ENCODE assay signal across 9 mouse cellular contexts in the genomic region with DNA sequence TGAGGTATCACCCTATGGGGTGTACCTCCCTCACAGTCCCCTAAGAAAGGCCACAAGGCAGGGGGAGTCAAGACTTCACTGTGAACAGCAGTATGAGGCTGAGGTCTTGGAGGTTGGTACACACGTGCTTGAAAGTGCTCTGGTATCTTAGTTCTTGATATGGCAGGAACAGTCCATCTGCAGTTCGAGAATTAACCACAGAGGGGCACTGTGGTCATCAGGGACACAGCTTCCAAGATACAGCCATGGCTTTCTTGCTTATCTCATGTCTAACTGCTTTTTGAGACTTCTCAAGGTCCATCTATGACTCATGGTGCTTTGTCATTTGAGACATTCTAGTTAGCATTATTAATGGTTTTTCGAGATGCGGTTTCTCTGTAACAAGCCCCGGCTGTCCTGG. TPM values are rescaled to one million over a fixed set of nuclear protein-coding genes. Genes with fewer than 3 reads are reported as not detected.
DNase-seq lines count a peak whose midpoint lies in the region; ATAC-seq and TF ChIP-seq lines count a peak whose summit lies in the region.
"Had no signal": no experiment of that assay in that cellular context is flagged by ENCODE, and none has a peak within 500 bp of the region (broad histone marks: within the 10 kb centered on the region; RNA-seq: fewer than 3 reads in every experiment).

No protein-coding gene starts in this region.

- 12% methylated on average over 5 of the region's 5 CpGs for WGBS in kidney, adult 2 months
- 26% methylated on average over 5 of the region's 5 CpGs for WGBS in kidney, embryonic 15.5 days
- WGBS in embryonic facial prominence, embryonic 10.5 days = 33% methylated on average over 5 of the region's 5 CpGs
- 17% methylated on average over 5 of the region's 5 CpGs for WGBS in stomach, embryonic 15.5 days

- ATAC-seq in kidney, embryonic 15.5 days (replicated peaks; ENCODE audit: low FRiP score) = no peak
- peak; percentile 26; the same call in 1 of the 2 replicates for ATAC-seq in stomach, embryonic 15.5 days (ENCODE audit: insufficient read depth, low FRiP score, low read depth)

- no peaks in the 10 kb centered on the region for H3K27me3 ChIP-seq in kidney, adult 2 months (replicated peaks; ENCODE audit: control insufficient read depth, insufficient read depth, low read length)
- H3K27me3 ChIP-seq in kidney, embryonic 15.5 days = peaks cover 18% of the 10 kb centered on the region
- peaks cover 35% of the 10 kb centered on the region for H3K27me3 ChIP-seq in embryonic facial prominence, embryonic 10.5 days (replicated peaks; ENCODE audit: low read depth, poor library complexity, severe bottlenecking)
- no peaks in the 10 kb centered on the region for H3K27me3 ChIP-seq in stomach, embryonic 15.5 days (replicated peaks)

- no peak overlapping the region for H3K4me2 ChIP-seq in kidney, embryonic 15.5 days
- H3K4me2 ChIP-seq in stomach, embryonic 15.5 days = no peak overlapping the region

- DNase-seq in kidney, adult 2 months = peak; percentile 83
- DNase-seq in adrenal gland, postnatal 36 days = peak; percentile 84 to 88
- DNase-seq in embryonic facial prominence, embryonic 10.5 days (ENCODE audit: low spot score) = peak; percentile 74
- peak; percentile 87 for DNase-seq in heart, postnatal 4 days
- DNase-seq in left cerebral cortex, postnatal 25 days (ENCODE audit: low spot score in 2 of 2) = peak; percentile 81 to 91
- peak; percentile 76 for DNase-seq in mesoderm, embryonic 11.5 days (ENCODE audit: low read depth, low spot score)

- intact Hi-C loops in left cerebral cortex, postnatal 25 days (cut with DNase I) = loop anchor here (5.0 kb wide), 2 partner anchors 42 to 68 kb away; partner anchors contain the start of gene Necap1

- H3K27ac ChIP-seq in kidney, adult 2 months (ENCODE audit: insufficient read depth, low read depth, low read length) = no peak overlapping the region
- H3K27ac ChIP-seq in kidney, embryonic 15.5 days = no peak overlapping the region
- H3K27ac ChIP-seq in embryonic facial prominence, embryonic 10.5 days (replicated peaks) = no peak overlapping the region
- no peak overlapping the region for H3K27ac ChIP-seq in stomach, embryonic 15.5 days

- H3K9ac ChIP-seq in kidney, embryonic 15.5 days = no peak overlapping the region
- no peak overlapping the region for H3K9ac ChIP-seq in stomach, embryonic 15.5 days

- H3K9me3 ChIP-seq in kidney, embryonic 15.5 days (replicated peaks) = no peaks in the 10 kb centered on the region
- no peaks in the 10 kb centered on the region for H3K9me3 ChIP-seq in embryonic facial prominence, embryonic 10.5 days
- no peaks in the 10 kb centered on the region for H3K9me3 ChIP-seq in stomach, embryonic 15.5 days

- peak; percentile 77 for TF ChIP-seq CTCF in kidney, adult 2 months (conservative IDR thresholded peaks at IDR 0.05; ENCODE audit: insufficient read depth, insufficient read length, low read depth, low read length)

- no peak overlapping the region for H3K4me3 ChIP-seq in kidney, adult 2 months (ENCODE audit: insufficient read depth, low read depth, low read length)
- no peak overlapping the region for H3K4me3 ChIP-seq in kidney, embryonic 15.5 days (replicated peaks)
- H3K4me3 ChIP-seq in embryonic facial prominence, embryonic 10.5 days = no peak overlapping the region
- H3K4me3 ChIP-seq in stomach, embryonic 15.5 days (replicated peaks) = no peak overlapping the region
- H3K4me3 ChIP-seq: erythroblast, embryonic 14.5 days had no signal

- no peak for TF ChIP-seq POLR2A in kidney, adult 2 months (IDR thresholded peaks at IDR 0.05; ENCODE audit: low read depth, low read length)

- no peaks in the 10 kb centered on the region for H3K36me3 ChIP-seq in kidney, adult 2 months (ENCODE audit: control insufficient read depth, insufficient read depth, low read length)
- H3K36me3 ChIP-seq in kidney, embryonic 15.5 days = no peaks in the 10 kb centered on the region
- no peaks in the 10 kb centered on the region for H3K36me3 ChIP-seq in embryonic facial prominence, embryonic 10.5 days (replicated peaks)
- no peaks in the 10 kb centered on the region for H3K36me3 ChIP-seq in stomach, embryonic 15.5 days

- 0 out of 2 replicates have a peak, but pooled peaks cover 2% of the 10 kb centered on the region for H3K4me1 ChIP-seq in kidney, adult 2 months (ENCODE audit: control insufficient read depth, insufficient read depth, low read length)
- H3K4me1 ChIP-seq in kidney, embryonic 15.5 days = peaks cover 17% of the 10 kb centered on the region
- H3K4me1 ChIP-seq in embryonic facial prominence, embryonic 10.5 days = peaks cover 14% of the 10 kb centered on the region
- 0 out of 2 replicates have a peak, but pooled peaks cover 8% of the 10 kb centered on the region for H3K4me1 ChIP-seq in stomach, embryonic 15.5 days

RNA-seq across cellular contexts. Expression of gene Slc2a3, which starts 3.0 kb away (rescaled TPM):
- polyA plus RNA-seq in kidney, adult 2 months (2012; rRNA removed) = 1.3 and 2.7 TPM in 2 replicates
- 7.8 and 10.4 TPM in 2 replicates for polyA plus RNA-seq in kidney, embryonic 15.5 days (2015; fragmentation: Nextera tagmentation; extraction: Ambion mirVana)
- 1 to 10 TPM; 5.8 to 9.6 TPM for total RNA-seq in adrenal gland, postnatal 36 days (2021)
- 55.4 and 68.4 TPM in 2 replicates for polyA plus RNA-seq in embryonic facial prominence, embryonic 10.5 days (2016; fragmentation: Nextera tagmentation; extraction: Ambion mirVana)
- 1 to 10 TPM; 2.0 to 3.3 TPM for total RNA-seq in heart, postnatal 4 days (2021)
- total RNA-seq in left cerebral cortex, postnatal 25 days (2021) = 100 to 1,000 TPM; 142 to 156 TPM
- polyA plus RNA-seq in stomach, embryonic 15.5 days (2015; fragmentation: Nextera tagmentation; extraction: Ambion mirVana) = 11.0 and 11.9 TPM in 2 replicates

RNA-seq across cellular contexts. Expression of gene Foxj2, which starts 15.3 kb away (rescaled TPM):
- 9.7 and 12.7 TPM in 2 replicates for polyA plus RNA-seq in kidney, adult 2 months (2012; rRNA removed)
- 6.0 and 6.3 TPM in 2 replicates for polyA plus RNA-seq in kidney, embryonic 15.5 days (2015; fragmentation: Nextera tagmentation; extraction: Ambion mirVana)
- total RNA-seq in adrenal gland, postnatal 36 days (2021) = 10 to 100 TPM; 18.5 to 19.6 TPM
- polyA plus RNA-seq in embryonic facial prominence, embryonic 10.5 days (2016; fragmentation: Nextera tagmentation; extraction: Ambion mirVana) = 2.9 and 3.0 TPM in 2 replicates
- total RNA-seq in heart, postnatal 4 days (2021) = 10 to 100 TPM; 24.6 to 25.3 TPM
- 10 to 100 TPM; 27.1 to 28.6 TPM for total RNA-seq in left cerebral cortex, postnatal 25 days (2021)
- 5.2 and 5.8 TPM in 2 replicates for polyA plus RNA-seq in stomach, embryonic 15.5 days (2015; fragmentation: Nextera tagmentation; extraction: Ambion mirVana)

RNA-seq across cellular contexts. Expression of gene C3ar1, which starts 51.5 kb away (rescaled TPM):
- polyA plus RNA-seq in kidney, adult 2 months (2012; rRNA removed) = 1.6 and 2.1 TPM in 2 replicates
- polyA plus RNA-seq in kidney, embryonic 15.5 days (2015; fragmentation: Nextera tagmentation; extraction: Ambion mirVana) = 1.9 and 2.1 TPM in 2 replicates
- total RNA-seq in adrenal gland, postnatal 36 days (2021) = 1 to 10 TPM; 3.0 to 3.2 TPM
- 1.1 and 1.5 TPM in 2 replicates for polyA plus RNA-seq in embryonic facial prominence, embryonic 10.5 days (2016; fragmentation: Nextera tagmentation; extraction: Ambion mirVana)
- 1 to 10 TPM; 1.7 to 1.8 TPM for total RNA-seq in heart, postnatal 4 days (2021)
- under 1 TPM; 0.60 to 0.66 TPM for total RNA-seq in left cerebral cortex, postnatal 25 days (2021)
- 2.6 and 3.3 TPM in 2 replicates for polyA plus RNA-seq in stomach, embryonic 15.5 days (2015; fragmentation: Nextera tagmentation; extraction: Ambion mirVana)
- polyA plus RNA-seq: erythroblast, embryonic 14.5 days had no signal
